Mouse (Mus musculus) MEL (cell line): ENCODE data around the gene Slc1a5. TPM values are rescaled to one million over a fixed set of nuclear protein-coding genes. Genes with fewer than 3 reads are reported as not detected.

Experiments used
- DNase-seq: peaks from one replicate; pipeline ENCODE4 v3.0.0; 2011; ENCODE audit warnings: low read depth, low spot score
- H3K27ac ChIP-seq: 2 replicates; pipeline ENCODE4 v1.5.1; 2012; ENCODE audit warnings: low read depth, mild to moderate bottlenecking, control low read depth, low read length, moderate library complexity; ENCODE audit not compliant: control insufficient read depth
- H3K27me3 ChIP-seq, 2 experiments: fragments of 150-350 bp in 1 of 2; sonication (generic) in 1 of 2; 2 replicates each; pipeline ENCODE4 v1.6.1; 2012; ENCODE audit warnings: low read length in 2 of 2, mild to moderate bottlenecking in 2 of 2, improper control_type of control experiment in 1 of 2, moderate library complexity in 1 of 2; ENCODE audit not compliant: insufficient read depth in 2 of 2, control insufficient read depth in 1 of 2
- H3K36me3 ChIP-seq, 2 experiments: 2 replicates each; pipeline ENCODE4 v1.6.1; 2012 to 2014; ENCODE audit warnings: low read length in 2 of 2, improper control_type of control experiment in 1 of 2, inconsistent platforms in 1 of 2, mild to moderate bottlenecking in 1 of 2; ENCODE audit not compliant: insufficient read depth in 2 of 2, control insufficient read depth in 1 of 2
- H3K4me1 ChIP-seq, 2 experiments: fragments of 150-350 bp in 1 of 2; sonication (generic) in 1 of 2; 2 replicates each; pipeline ENCODE4 v1.6.1; 2012; ENCODE audit warnings: low read length in 2 of 2, improper control_type of control experiment in 1 of 2, mild to moderate bottlenecking in 1 of 2; ENCODE audit not compliant: insufficient read depth in 2 of 2, control insufficient read depth in 1 of 2
- H3K4me3 ChIP-seq, 2 experiments: fragments of 150-350 bp in 1 of 2; sonication (generic) in 1 of 2; 2 replicates each; pipeline ENCODE4 v1.5.1; 2012; ENCODE audit warnings: low read depth in 2 of 2, low read length in 2 of 2, mild to moderate bottlenecking in 2 of 2, moderate library complexity in 2 of 2, control low read depth in 1 of 2, improper control_type of control experiment in 1 of 2; ENCODE audit not compliant: control insufficient read depth in 1 of 2, insufficient read depth in 1 of 2
- H3K79me2 ChIP-seq: 2 replicates; pipeline ENCODE4 v1.6.1; 2012; ENCODE audit warnings: mild to moderate bottlenecking, low read length, moderate library complexity; ENCODE audit not compliant: control insufficient read depth, poor library complexity, insufficient read depth
- H3K9ac ChIP-seq: 2 replicates; pipeline ENCODE4 v1.6.1; 2012; ENCODE audit warnings: low read depth, mild to moderate bottlenecking, control low read depth, low read length, moderate library complexity; ENCODE audit not compliant: control insufficient read depth, poor library complexity, severe bottlenecking
- H3K9me3 ChIP-seq: fragments of 150-350 bp; sonication (generic); replicated peaks from 2 replicates; pipeline ENCODE4 v1.6.1; 2012; ENCODE audit warnings: mild to moderate bottlenecking, low read length, improper control_type of control experiment, moderate library complexity; ENCODE audit not compliant: insufficient read depth
- CHD1 ChIP-seq: IDR thresholded peaks from 2 replicates; pipeline ENCODE4 v1.6.1; 2012; ENCODE audit warnings: low read depth, mild to moderate bottlenecking, inconsistent platforms, low read length, improper control_type of control experiment
- CHD2 ChIP-seq: IDR thresholded peaks from 2 replicates; pipeline ENCODE4 v1.6.1; 2011; ENCODE audit warnings: low read length, improper control_type of control experiment
- CTCF ChIP-seq, 3 experiments: IDR thresholded peaks in 2 of 3; conservative IDR thresholded peaks in 1 of 3; 2 replicates each; pipeline ENCODE4 v1.5.1; 2011 to 2012; ENCODE audit warnings: low read length in 3 of 3, low read depth in 2 of 3, mild to moderate bottlenecking in 2 of 3, improper control_type of control experiment in 1 of 3, inconsistent platforms in 1 of 3, mixed read lengths in 1 of 3, moderate library complexity in 1 of 3; ENCODE audit not compliant: control insufficient read depth in 1 of 3, insufficient read depth in 1 of 3, poor library complexity in 1 of 3, severe bottlenecking in 1 of 3
- E2F4 ChIP-seq: IDR thresholded peaks from 2 replicates; pipeline ENCODE4 v1.6.1; 2011; ENCODE audit warnings: low read depth, low read length, improper control_type of control experiment, borderline replicate concordance
- EP300 ChIP-seq, 2 experiments: IDR thresholded peaks; 2 replicates each; pipeline ENCODE4 v1.6.1; 2011; ENCODE audit warnings: improper control_type of control experiment in 2 of 2, low read length in 2 of 2, low read depth in 1 of 2, mild to moderate bottlenecking in 1 of 2
- GABPA ChIP-seq: IDR thresholded peaks from 2 replicates; pipeline ENCODE4 v1.6.1; 2012; ENCODE audit warnings: low read depth, mild to moderate bottlenecking, inconsistent platforms, low read length, improper control_type of control experiment, moderate library complexity
- GATA1 ChIP-seq: IDR thresholded peaks from 2 replicates; pipeline ENCODE4 v1.6.1; 2011; ENCODE audit warnings: low read depth, low read length, improper control_type of control experiment
- HCFC1 ChIP-seq: IDR thresholded peaks from 2 replicates; pipeline ENCODE4 v1.6.1; 2012; ENCODE audit warnings: low read depth, mild to moderate bottlenecking, inconsistent platforms, low read length, improper control_type of control experiment, moderate library complexity
- KAT2A ChIP-seq: conservative IDR thresholded peaks from 2 replicates; pipeline ENCODE4 v1.6.1; 2012; ENCODE audit warnings: low read depth, low read length, improper control_type of control experiment, inconsistent platforms
- MAFK ChIP-seq: IDR thresholded peaks from 2 replicates; pipeline ENCODE4 v1.6.1; 2011; ENCODE audit warnings: low read depth, mild to moderate bottlenecking, low read length, improper control_type of control experiment, borderline replicate concordance
- MAZ ChIP-seq: IDR thresholded peaks from 2 replicates; pipeline ENCODE4 v1.6.1; 2012; ENCODE audit warnings: low read depth, mild to moderate bottlenecking, inconsistent platforms, low read length, improper control_type of control experiment
- MXI1 ChIP-seq: IDR thresholded peaks from 2 replicates; pipeline ENCODE4 v1.6.1; 2011; ENCODE audit warnings: mild to moderate bottlenecking, low read depth, low read length, improper control_type of control experiment
- POLR2A ChIP-seq, 2 experiments: IDR thresholded peaks; 2 replicates each; pipeline ENCODE4 v1.6.1; 2011 to 2012; ENCODE audit warnings: low read length in 2 of 2, mild to moderate bottlenecking in 2 of 2, control low read depth in 1 of 2, improper control_type of control experiment in 1 of 2, low read depth in 1 of 2, moderate library complexity in 1 of 2; ENCODE audit not compliant: control insufficient read depth in 1 of 2, insufficient read depth in 1 of 2, poor library complexity in 1 of 2
- POLR2AphosphoS5 ChIP-seq: IDR thresholded peaks from 2 replicates; pipeline ENCODE4 v1.6.1; 2012; ENCODE audit warnings: low read depth, borderline replicate concordance, mild to moderate bottlenecking, inconsistent platforms, low read length, moderate library complexity, mixed read lengths
- RCOR1 ChIP-seq: IDR thresholded peaks from 2 replicates; pipeline ENCODE4 v1.6.1; 2012; ENCODE audit warnings: low read depth, mild to moderate bottlenecking, inconsistent platforms, low read length, improper control_type of control experiment
- SIN3A ChIP-seq: IDR thresholded peaks from 2 replicates; pipeline ENCODE4 v1.6.1; 2012; ENCODE audit warnings: low read length, improper control_type of control experiment, inconsistent platforms
- SMC3 ChIP-seq: IDR thresholded peaks from 2 replicates; pipeline ENCODE4 v1.6.1; 2011; ENCODE audit warnings: low read depth, low read length, improper control_type of control experiment
- TAL1 ChIP-seq: IDR thresholded peaks from 2 replicates; pipeline ENCODE4 v1.6.1; 2012; ENCODE audit warnings: mild to moderate bottlenecking, inconsistent platforms, low read length, moderate library complexity, mixed read lengths
- TBP ChIP-seq: IDR thresholded peaks from 2 replicates; pipeline ENCODE4 v1.8.0; 2011; ENCODE audit warnings: low read depth, low read length, improper control_type of control experiment
- TCF12 ChIP-seq: IDR thresholded peaks from 2 replicates; pipeline ENCODE4 v1.6.1; 2014; ENCODE audit warnings: low read depth, mild to moderate bottlenecking, inconsistent platforms, low read length, improper control_type of control experiment, moderate library complexity
- ZKSCAN1 ChIP-seq: IDR thresholded peaks from 2 replicates; pipeline ENCODE4 v1.6.1; 2012; ENCODE audit warnings: low read depth, mild to moderate bottlenecking, inconsistent platforms, low read length, improper control_type of control experiment, moderate library complexity
- ZMIZ1 ChIP-seq: IDR thresholded peaks from 2 replicates; pipeline ENCODE4 v1.6.1; 2012; ENCODE audit warnings: low read depth, mild to moderate bottlenecking, inconsistent platforms, low read length, improper control_type of control experiment, moderate library complexity
- ZNF384 ChIP-seq: IDR thresholded peaks from 2 replicates; pipeline ENCODE4 v1.6.1; 2012; ENCODE audit warnings: low read depth, mild to moderate bottlenecking, inconsistent platforms, low read length, improper control_type of control experiment
- polyA plus RNA-seq, 2 experiments: library from polyadenylated mRNA; stranded (reverse) in 1 of 2; unstranded in 1 of 2; fragments of >175 nt in 1 of 2; fragments of >200 nt in 1 of 2; gene quantifications; 2 replicates each; pipeline versions ENCODE4 v1.2.1 to v1.2.4; 2012; ENCODE audit warnings: low replicate concordance in 2 of 2, low read depth in 1 of 2; ENCODE audit not compliant: insufficient read length in 2 of 2, insufficient read depth in 1 of 2, missing spikeins in 1 of 2
- total RNA-seq: library from RNA; depleted of rRNA; stranded (reverse); fragments of 300-350 nt; gene quantifications from 2 replicates; pipeline ENCODE4 v1.2.3, GENCODE M21; 2012

Slc1a5 gene
- total and polyA plus RNA-seq, 3 experiments = 72.0 to 180 TPM; not detected in 1

- TF ChIP-seq CHD2 (no peak), POLR2A (IDR thresholded peaks at IDR 0.05; ENCODE audit: control insufficient read depth in 1 of 2, insufficient read depth in 1 of 2, low read depth in 1 of 2, low read length in 2 of 2, poor library complexity in 1 of 2) (peak; percentile 15 to 52; a peak in 2 of 4 replicates), TBP (peak; percentile 57), E2F4 (no peak)
These were observed 3.4 kb downstream of the Slc1a5 start (continued) for GRCm38 (mm10) chr7:16784498-16784976.

GRCm38 (mm10) chr7:16785541-16786083 lies 4.5 kb downstream of the Slc1a5 start:
- H3K27ac ChIP-seq = no peak overlapping the region
- no peak overlapping the region for H3K4me3 ChIP-seq

GRCm38 (mm10) chr7:16792316-16792715 lies 11.2 kb downstream of the Slc1a5 start:
- H3K36me3 ChIP-seq = peaks cover 0 to 9% of the 10 kb centered on the region in 2 experiments; a peak in 1 of 4 replicates
- TF ChIP-seq ZNF384 (no peak), POLR2AphosphoS5 (no peak), HCFC1 (no peak), ZMIZ1 (no peak), GATA1 (no peak), TBP (no peak), MAFK (no peak), ZKSCAN1 (no peak), EP300 (IDR thresholded peaks at IDR 0.05; ENCODE audit: low read depth in 1 of 2, low read length in 2 of 2) (no peak), KAT2A (no peak), GABPA (no peak), CTCF (IDR thresholded peaks at IDR 0.05 in 2 of 3, conservative IDR thresholded peaks at IDR 0.05 in 1 of 3; ENCODE audit: control insufficient read depth in 1 of 3, insufficient read depth in 1 of 3, low read depth in 2 of 3, low read length in 3 of 3, poor library complexity in 1 of 3, severe bottlenecking in 1 of 3) (no peak), TCF12 (no peak)
- TF ChIP-seq, all 39 proteins: peak for 0
- no peak for DNase-seq
- H3K9ac ChIP-seq = no peak overlapping the region
- no peak overlapping the region for H3K27ac ChIP-seq
- 0 out of 2 replicates have a peak, but pooled peaks cover 2% of the 10 kb centered on the region for H3K79me2 ChIP-seq
- H3K4me3 ChIP-seq = no peak overlapping the region
- no peaks in the 10 kb centered on the region for H3K4me1 ChIP-seq
- H3K9me3 ChIP-seq = no peaks in the 10 kb centered on the region
- H3K27me3 ChIP-seq = no peaks in the 10 kb centered on the region

More at GRCm38 (mm10) chr7:16785541-16786083, 4.5 kb downstream of the Slc1a5 start:
- TF ChIP-seq GATA1 = peak; percentile 59
- TF ChIP-seq SIN3A = peak; percentile 41; the same call in 1 of the 2 replicates
- peak; percentile 24; the same call in 1 of the 2 replicates for TF ChIP-seq TCF12
- no peak for TF ChIP-seq CHD1
- TF ChIP-seq POLR2A (IDR thresholded peaks at IDR 0.05; ENCODE audit: control insufficient read depth in 1 of 2, insufficient read depth in 1 of 2, low read depth in 1 of 2, low read length in 2 of 2, poor library complexity in 1 of 2) = peak in 1 of 2 experiments; percentile 30; a peak in 1 of 4 replicates
- TF ChIP-seq RCOR1 = peak; percentile 57; the same call in 1 of the 2 replicates
- peak; percentile 44; the same call in 1 of the 2 replicates for TF ChIP-seq MXI1
- TF ChIP-seq ZNF384 = 0 out of 2 replicates have a peak, but pooled peaks have one; percentile 2
- no peak for TF ChIP-seq SMC3
- TF ChIP-seq MAZ = no peak
- peak; percentile 43 for TF ChIP-seq TAL1
- peak; percentile 28 to 44; a peak in 3 of 4 replicates for TF ChIP-seq EP300 (IDR thresholded peaks at IDR 0.05; ENCODE audit: low read depth in 1 of 2, low read length in 2 of 2)
- no peak for TF ChIP-seq ZKSCAN1
- Histone ChIP-seq H3K9ac (no peak overlapping the region), H3K4me1 (peaks cover 0 to 10% of the 10 kb centered on the region in 2 experiments; a peak in 3 of 4 replicates), H3K9me3 (no peaks in the 10 kb centered on the region), H3K36me3 (peaks cover 7 to 17% of the 10 kb centered on the region in 2 experiments; a peak in 3 of 4 replicates), H3K79me2 (peaks cover 52% of the 10 kb centered on the region), H3K27me3 (no peaks in the 10 kb centered on the region)
- peak; percentile 73 for DNase-seq
